Mouse (Mus musculus) stomach, embryonic 15.5 days (tissue): ENCODE measurements around the gene Kcnip4. TPM values are rescaled to one million over a fixed set of nuclear protein-coding genes. Genes with fewer than 3 reads are reported as not detected.

Experiments
- ATAC-seq: fragments of 200-750 bp; cut with Nextera tagmentation; 2 replicates; pipeline ENCODE4 v1.8.0; 2017; ENCODE audit warnings: low read depth, moderate number of reproducible peaks, moderate TSS enrichment; ENCODE audit not compliant: insufficient read depth, low FRiP score
- H3K27ac ChIP-seq: fragments of 300-500 bp; sonication (generic); 2 replicates; pipeline ENCODE4 v1.5.1; 2015; ENCODE audit warnings: mild to moderate bottlenecking, inconsistent platforms
- H3K27me3 ChIP-seq: fragments of 300-500 bp; sonication (generic); replicated peaks from 2 replicates; pipeline ENCODE4 v1.6.1; 2015; ENCODE audit warnings: inconsistent platforms
- H3K36me3 ChIP-seq: fragments of 300-500 bp; sonication (generic); 2 replicates; pipeline ENCODE4 v1.6.1; 2015; ENCODE audit warnings: inconsistent platforms
- H3K4me1 ChIP-seq: fragments of 300-500 bp; sonication (generic); 2 replicates; pipeline ENCODE4 v1.6.1; 2015; ENCODE audit warnings: inconsistent platforms
- H3K4me2 ChIP-seq: fragments of 300-500 bp; sonication (generic); 2 replicates; pipeline ENCODE4 v1.6.1; 2015; ENCODE audit warnings: mild to moderate bottlenecking, inconsistent platforms
- H3K4me3 ChIP-seq: fragments of 300-500 bp; sonication (generic); replicated peaks from 2 replicates; pipeline ENCODE4 v1.5.1; 2015; ENCODE audit warnings: inconsistent platforms
- H3K9ac ChIP-seq: fragments of 300-500 bp; sonication (generic); 2 replicates; pipeline ENCODE4 v1.6.1; 2015; ENCODE audit warnings: inconsistent platforms
- H3K9me3 ChIP-seq: fragments of 300-500 bp; sonication (generic); 2 replicates; pipeline ENCODE4 v1.6.1; 2016; ENCODE audit warnings: inconsistent platforms
- WGBS: fragments of 180-500 bp; shearing (Covaris S2); methylation state at CpG from one replicate; pipeline ENCODE4 v1.1.7; 2015; 5-methylcytosine and 5-hydroxymethylcytosine counted together
- polyA plus RNA-seq: library from polyadenylated mRNA; unstranded; fragments of >200 nt; fragmentation: Nextera tagmentation; extraction: Ambion mirVana; gene quantifications from 2 replicates; pipeline ENCODE4 v1.2.1, GENCODE M21; 2015

Gene Kcnip4
- polyA plus RNA-seq, 1 experiment from 2014 or later: 3.2 TPM

DNA sequence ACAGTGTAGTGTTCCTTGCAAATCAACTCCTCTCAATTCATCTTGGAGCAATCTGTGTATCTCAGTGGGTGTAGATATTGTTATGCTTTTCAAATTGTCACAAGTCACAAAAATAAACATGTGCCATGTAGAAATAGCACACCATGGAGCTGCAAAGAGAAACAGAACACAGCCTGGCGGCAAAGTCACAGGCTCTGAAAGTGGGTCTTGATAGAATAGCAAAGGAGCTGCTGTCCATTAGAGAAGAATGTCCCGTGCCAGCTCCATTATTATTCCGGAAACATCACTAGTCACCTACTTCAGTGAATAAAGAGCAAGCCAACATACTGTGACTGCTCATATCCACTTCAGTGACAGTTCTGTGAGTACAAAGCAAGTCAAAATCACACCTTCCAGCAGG is 232.9 kb downstream of the Kcnip4 start:
- H3K9me3 ChIP-seq: no peaks in the 10 kb centered on the region
- 76% methylated on average over 3 of the region's 3 CpGs for WGBS
- H3K27me3 ChIP-seq: no peaks in the 10 kb centered on the region
- H3K4me2 ChIP-seq: no peak overlapping the region
- H3K4me3 ChIP-seq: no peak overlapping the region
- no peaks in the 10 kb centered on the region for H3K36me3 ChIP-seq
- H3K4me1 ChIP-seq: no peaks in the 10 kb centered on the region
- no peak for ATAC-seq
- no peak overlapping the region for H3K27ac ChIP-seq
- H3K9ac ChIP-seq: no peak overlapping the region

DNA sequence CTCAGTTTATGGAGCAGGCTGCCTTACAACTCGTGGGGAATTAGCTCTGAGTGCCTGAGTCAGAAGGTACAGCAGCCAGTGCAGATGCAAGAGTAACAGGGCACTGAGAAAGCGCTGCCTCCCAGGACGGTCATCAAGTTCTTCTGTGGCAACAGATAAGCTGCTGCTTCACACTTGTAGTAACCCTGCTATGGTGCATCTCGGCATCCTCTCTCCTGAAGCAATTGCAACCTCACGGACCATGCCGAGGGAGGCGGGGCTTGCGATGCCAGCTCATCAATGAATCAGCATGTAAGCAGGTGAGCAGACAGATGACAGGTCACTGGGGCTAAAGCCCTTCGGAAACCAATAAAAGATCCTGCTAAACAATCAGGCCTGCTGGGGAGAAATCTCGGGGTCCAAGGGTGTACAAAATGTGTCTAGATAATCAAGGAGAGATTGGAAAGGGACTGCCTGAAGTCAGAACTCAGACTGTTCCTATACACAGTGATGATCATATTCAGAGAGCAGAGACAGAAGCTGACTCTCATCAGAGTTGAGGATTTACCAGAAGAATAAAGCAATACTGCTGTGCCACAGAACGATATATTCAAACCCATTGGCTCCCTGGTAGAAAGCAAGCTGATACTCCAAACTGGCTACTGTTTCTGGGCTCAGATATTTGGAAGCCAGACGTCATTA is 239.1 kb downstream of the Kcnip4 start:
- Histone ChIP-seq H3K9me3 (no peaks in the 10 kb centered on the region), H3K4me1 (0 out of 2 replicates have a peak, but pooled peaks cover 4% of the 10 kb centered on the region), H3K27me3 (no peaks in the 10 kb centered on the region), H3K9ac (no peak overlapping the region), H3K4me3 (no peak overlapping the region), H3K36me3 (no peaks in the 10 kb centered on the region), H3K4me2 (peak overlapping the region; percentile 44), H3K27ac (no peak overlapping the region)
- WGBS: 23% methylated on average over 12 of the region's 12 CpGs
- ATAC-seq: no peak

DNA sequence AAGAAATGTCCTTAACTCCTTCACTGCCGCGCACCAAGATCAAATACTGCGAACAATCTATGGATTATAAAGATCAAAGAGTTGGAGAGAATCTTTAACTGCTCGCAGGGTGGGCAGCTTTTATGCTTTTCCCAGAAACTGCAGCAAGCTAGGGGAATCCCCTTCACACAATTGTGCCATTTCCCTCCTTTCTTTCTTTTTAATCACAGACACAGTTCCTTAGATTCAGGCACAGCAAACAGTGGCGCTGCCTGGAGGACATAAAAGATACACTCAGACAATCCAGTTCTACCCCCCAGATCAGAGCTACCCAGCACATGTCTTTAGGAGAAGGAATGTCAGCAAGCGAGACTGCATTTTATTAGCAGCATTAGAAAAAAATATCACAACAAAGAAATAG is 239.9 kb downstream of the Kcnip4 start:
- Histone ChIP-seq H3K36me3 (no peaks in the 10 kb centered on the region), H3K9me3 (no peaks in the 10 kb centered on the region), H3K4me1 (0 out of 2 replicates have a peak, but pooled peaks cover 4% of the 10 kb centered on the region), H3K4me2 (peak overlapping the region; percentile 44; the same call in 1 of the 2 replicates), H3K27me3 (no peaks in the 10 kb centered on the region), H3K9ac (no peak overlapping the region), H3K4me3 (no peak overlapping the region), H3K27ac (no peak overlapping the region)
- 63% methylated on average over 6 of the region's 6 CpGs for WGBS
- ATAC-seq: no peak

DNA sequence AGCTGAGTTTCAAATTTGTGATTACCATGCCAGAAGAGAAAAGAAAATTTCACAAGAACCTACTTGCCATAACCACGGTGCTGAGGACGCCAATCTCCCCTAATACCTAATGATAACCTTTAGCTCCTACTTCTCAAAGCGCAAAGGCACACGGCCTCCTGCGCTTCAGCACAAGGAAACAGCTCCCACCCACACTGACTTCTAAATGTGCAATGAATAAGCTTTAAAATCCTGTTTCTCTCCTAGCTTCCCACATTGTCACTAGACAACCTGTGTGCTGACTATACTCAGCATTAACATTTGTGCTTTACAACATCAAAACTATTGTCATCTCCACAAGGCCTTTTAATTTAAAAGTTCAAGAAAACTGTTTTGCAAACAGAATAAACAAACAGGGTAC is 241.3 kb downstream of the Kcnip4 start:
- no peak overlapping the region for H3K4me2 ChIP-seq
- 58% methylated on average over 5 of the region's 5 CpGs for WGBS
- no peaks in the 10 kb centered on the region for H3K9me3 ChIP-seq
- H3K4me1 ChIP-seq: 0 out of 2 replicates have a peak, but pooled peaks cover 4% of the 10 kb centered on the region
- H3K27me3 ChIP-seq: no peaks in the 10 kb centered on the region
- ATAC-seq: no peak
- no peak overlapping the region for H3K4me3 ChIP-seq
- no peak overlapping the region for H3K9ac ChIP-seq
- H3K36me3 ChIP-seq: no peaks in the 10 kb centered on the region
- H3K27ac ChIP-seq: no peak overlapping the region

DNA sequence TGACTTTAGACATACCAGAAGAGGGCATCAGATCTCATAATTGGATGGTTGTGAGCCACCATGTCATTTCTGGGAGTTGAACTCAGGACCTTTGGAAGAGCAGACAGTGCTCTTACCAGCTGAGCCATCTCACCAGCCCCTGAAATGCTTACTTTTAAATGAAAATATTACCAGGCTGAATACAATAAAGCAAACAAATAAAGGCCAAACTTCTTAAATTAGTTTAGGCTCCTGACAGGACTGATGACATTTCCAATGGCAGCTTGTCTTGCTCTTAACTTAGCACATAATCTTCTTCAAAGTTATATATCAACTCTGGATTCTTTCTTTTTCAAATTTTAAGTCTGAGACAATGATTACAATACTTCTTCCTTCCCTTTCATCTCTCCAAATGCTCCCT is 252.8 kb downstream of the Kcnip4 start:
- Histone ChIP-seq H3K9ac (no peak overlapping the region), H3K36me3 (no peaks in the 10 kb centered on the region), H3K4me1 (no peaks in the 10 kb centered on the region), H3K9me3 (no peaks in the 10 kb centered on the region), H3K27me3 (no peaks in the 10 kb centered on the region), H3K4me3 (no peak overlapping the region), H3K4me2 (no peak overlapping the region), H3K27ac (no peak overlapping the region)
- ATAC-seq: no peak

DNA sequence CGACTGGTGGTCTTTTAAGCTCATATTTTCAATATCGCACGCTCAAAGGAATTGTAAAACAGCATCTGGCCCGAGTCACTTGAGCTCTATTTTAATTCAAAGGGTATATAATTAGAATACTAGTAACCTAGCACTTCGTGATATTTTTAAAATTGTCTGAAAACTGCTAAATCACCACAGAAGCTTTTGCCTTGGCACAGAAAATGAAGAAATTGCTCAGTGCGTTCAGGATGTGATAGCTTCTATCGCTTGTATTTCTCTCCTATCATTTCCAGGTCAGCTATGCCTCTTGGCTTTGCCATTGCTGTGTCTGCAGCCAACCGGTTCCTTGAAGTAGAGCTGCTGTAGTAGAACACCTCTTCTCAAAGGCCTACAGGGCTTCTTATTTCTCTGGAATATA is 255.9 kb downstream of the Kcnip4 start:
- no peaks in the 10 kb centered on the region for H3K9me3 ChIP-seq
- no peak overlapping the region for H3K27ac ChIP-seq
- 92% methylated on average over 8 of the region's 8 CpGs for WGBS
- H3K4me1 ChIP-seq: no peaks in the 10 kb centered on the region
- no peak overlapping the region for H3K4me3 ChIP-seq
- no peaks in the 10 kb centered on the region for H3K36me3 ChIP-seq
- no peak overlapping the region for H3K9ac ChIP-seq
- no peaks in the 10 kb centered on the region for H3K27me3 ChIP-seq
- no peak overlapping the region for H3K4me2 ChIP-seq
- ATAC-seq: no peak

DNA sequence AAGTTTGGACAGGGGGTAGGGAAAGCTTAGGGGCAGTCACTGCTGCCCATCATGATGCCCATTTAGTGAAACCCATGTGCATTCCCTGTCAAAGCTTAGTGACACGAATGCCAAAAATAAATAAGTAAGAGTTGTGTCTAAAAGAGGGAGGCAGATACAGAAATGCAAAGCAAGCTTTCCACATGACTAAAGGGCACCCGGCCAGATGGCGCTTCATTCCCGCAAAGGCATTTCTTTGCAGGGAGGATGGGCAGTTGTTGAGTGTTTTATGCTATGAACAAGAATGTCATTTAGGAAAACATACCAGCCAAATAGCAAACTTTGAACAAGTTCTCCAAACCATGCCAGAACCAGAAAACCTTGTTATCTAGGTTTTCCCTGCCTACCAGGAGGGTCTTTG is 265.4 kb downstream of the Kcnip4 start:
- no peaks in the 10 kb centered on the region for H3K9me3 ChIP-seq
- H3K4me1 ChIP-seq: no peaks in the 10 kb centered on the region
- H3K4me2 ChIP-seq: no peak overlapping the region
- 86% methylated on average over 4 of the region's 4 CpGs for WGBS
- H3K4me3 ChIP-seq: no peak overlapping the region
- no peak for ATAC-seq
- no peaks in the 10 kb centered on the region for H3K36me3 ChIP-seq
- no peak overlapping the region for H3K27ac ChIP-seq
- H3K27me3 ChIP-seq: no peaks in the 10 kb centered on the region
- no peak overlapping the region for H3K9ac ChIP-seq

DNA sequence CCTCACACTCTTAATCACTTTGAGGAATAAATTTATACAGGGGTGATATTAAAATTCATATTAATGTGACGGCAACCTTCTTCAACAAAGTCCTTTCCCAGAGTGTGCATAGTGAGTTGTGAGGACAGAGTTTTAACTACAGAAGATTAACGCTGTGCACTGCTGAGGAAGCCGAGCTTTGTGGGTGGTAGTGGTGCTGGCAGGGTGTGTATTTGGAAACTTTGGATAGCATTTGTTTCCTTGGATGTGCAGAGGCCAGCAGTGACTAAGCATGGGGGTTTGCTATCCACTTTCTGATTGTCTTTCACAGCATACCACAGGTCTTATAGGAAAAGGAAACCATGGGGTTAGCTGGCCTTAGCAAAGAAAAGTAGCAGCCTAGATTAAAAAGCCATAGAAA is 267.9 kb downstream of the Kcnip4 start:
- Histone ChIP-seq H3K36me3 (no peaks in the 10 kb centered on the region), H3K4me2 (no peak overlapping the region), H3K27me3 (no peaks in the 10 kb centered on the region), H3K27ac (no peak overlapping the region), H3K4me3 (no peak overlapping the region), H3K9me3 (no peaks in the 10 kb centered on the region), H3K9ac (no peak overlapping the region), H3K4me1 (no peaks in the 10 kb centered on the region)
- ATAC-seq: no peak
- 67% methylated on average over 3 of the region's 3 CpGs for WGBS

DNA sequence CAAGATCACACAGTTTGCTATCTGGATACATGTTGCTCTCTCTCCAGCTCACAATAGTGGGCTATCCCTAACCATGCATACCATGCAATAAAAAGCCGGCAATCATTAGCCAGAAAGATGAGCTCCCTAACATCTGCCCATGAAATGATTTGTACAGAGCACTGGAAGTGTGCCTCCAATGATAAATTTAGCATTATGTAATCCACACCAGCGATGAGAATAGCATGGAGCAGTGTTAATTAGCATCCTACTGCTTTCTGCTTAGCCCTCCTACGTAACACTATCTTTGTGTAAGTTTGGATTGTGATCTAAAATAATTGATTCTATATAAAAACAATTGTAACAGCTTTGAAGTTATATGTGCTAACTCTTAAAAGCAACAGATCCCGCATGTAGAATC is 268.7 kb downstream of the Kcnip4 start:
- WGBS: 74% methylated on average over 4 of the region's 4 CpGs
- no peak overlapping the region for H3K4me2 ChIP-seq
- H3K9me3 ChIP-seq: no peaks in the 10 kb centered on the region
- no peak for ATAC-seq
- H3K9ac ChIP-seq: no peak overlapping the region
- H3K4me3 ChIP-seq: no peak overlapping the region
- no peak overlapping the region for H3K27ac ChIP-seq
- H3K27me3 ChIP-seq: no peaks in the 10 kb centered on the region
- H3K36me3 ChIP-seq: no peaks in the 10 kb centered on the region
- H3K4me1 ChIP-seq: no peaks in the 10 kb centered on the region

DNA sequence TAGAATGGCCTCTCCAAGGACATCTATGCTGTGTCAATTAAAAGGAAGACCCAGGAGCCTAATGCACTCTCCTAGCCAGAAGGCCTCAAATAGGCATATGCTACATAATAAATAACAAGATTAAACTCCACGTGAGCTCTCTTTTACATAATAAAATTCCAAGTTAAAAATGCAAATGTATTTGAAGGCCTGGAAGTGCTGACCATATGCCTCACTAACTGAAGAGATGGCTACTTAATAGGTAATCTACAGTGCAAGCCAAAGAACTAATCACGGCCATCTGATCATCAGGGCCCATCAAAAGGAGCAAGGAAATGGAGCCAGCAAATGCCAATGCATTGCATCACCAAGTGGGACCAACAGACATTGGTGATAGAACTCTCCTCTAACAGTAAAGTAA is 277.6 kb downstream of the Kcnip4 start:
- Histone ChIP-seq H3K4me2 (no peak overlapping the region), H3K27me3 (no peaks in the 10 kb centered on the region), H3K9ac (no peak overlapping the region), H3K4me3 (no peak overlapping the region), H3K4me1 (no peaks in the 10 kb centered on the region), H3K9me3 (no peaks in the 10 kb centered on the region), H3K36me3 (no peaks in the 10 kb centered on the region), H3K27ac (no peak overlapping the region)
- WGBS: 82% methylated on average over 2 of the region's 2 CpGs
- no peak for ATAC-seq

DNA sequence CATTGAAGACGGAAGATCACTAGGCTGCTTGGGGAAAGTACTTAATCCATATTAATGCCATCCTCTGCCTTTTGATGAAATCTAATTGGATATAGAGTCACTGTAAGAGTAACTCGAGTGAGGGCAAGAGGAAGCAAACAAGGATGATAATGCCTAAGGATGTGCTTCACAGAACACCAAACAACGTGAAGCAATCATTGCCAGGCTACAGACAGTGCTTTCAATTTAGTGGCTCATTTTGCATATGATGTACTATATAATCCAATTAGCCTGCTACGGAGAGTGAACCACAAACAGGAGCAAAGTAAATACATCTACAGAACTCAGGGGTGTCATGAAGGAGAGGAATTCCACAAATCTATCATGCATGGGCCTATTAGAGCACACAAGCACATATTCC is 280.3 kb downstream of the Kcnip4 start:
- no peak overlapping the region for H3K9ac ChIP-seq
- no peaks in the 10 kb centered on the region for H3K9me3 ChIP-seq
- no peaks in the 10 kb centered on the region for H3K27me3 ChIP-seq
- no peaks in the 10 kb centered on the region for H3K36me3 ChIP-seq
- 81% methylated on average over 4 of the region's 4 CpGs for WGBS
- ATAC-seq: no peak
- no peaks in the 10 kb centered on the region for H3K4me1 ChIP-seq
- H3K4me3 ChIP-seq: no peak overlapping the region
- H3K27ac ChIP-seq: no peak overlapping the region
- H3K4me2 ChIP-seq: no peak overlapping the region

DNA sequence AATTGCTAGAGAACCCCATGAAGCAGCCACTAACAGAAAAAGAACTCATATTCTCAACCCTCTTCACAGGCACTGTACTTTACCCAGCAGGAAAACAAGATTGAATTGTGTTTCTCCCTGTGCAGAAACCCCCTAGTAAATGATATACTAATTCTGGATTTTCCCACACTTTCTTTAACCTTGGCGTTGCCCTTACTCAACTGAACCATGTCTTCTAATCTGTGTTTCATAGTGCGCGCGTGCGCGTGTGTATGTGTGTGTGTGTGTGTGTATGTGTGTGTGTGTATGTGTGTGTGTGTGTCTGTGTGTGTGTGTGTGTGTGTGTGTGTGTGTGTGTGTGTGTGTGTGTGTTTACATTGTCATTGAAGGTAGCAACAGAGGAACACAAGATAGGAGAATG is 283.0 kb downstream of the Kcnip4 start:
- Histone ChIP-seq H3K36me3 (no peaks in the 10 kb centered on the region), H3K4me3 (no peak overlapping the region), H3K9me3 (no peaks in the 10 kb centered on the region), H3K27me3 (no peaks in the 10 kb centered on the region), H3K4me2 (no peak overlapping the region), H3K27ac (no peak overlapping the region), H3K4me1 (no peaks in the 10 kb centered on the region), H3K9ac (no peak overlapping the region)
- WGBS: 92% methylated on average over 6 of the region's 6 CpGs
- ATAC-seq: no peak

DNA sequence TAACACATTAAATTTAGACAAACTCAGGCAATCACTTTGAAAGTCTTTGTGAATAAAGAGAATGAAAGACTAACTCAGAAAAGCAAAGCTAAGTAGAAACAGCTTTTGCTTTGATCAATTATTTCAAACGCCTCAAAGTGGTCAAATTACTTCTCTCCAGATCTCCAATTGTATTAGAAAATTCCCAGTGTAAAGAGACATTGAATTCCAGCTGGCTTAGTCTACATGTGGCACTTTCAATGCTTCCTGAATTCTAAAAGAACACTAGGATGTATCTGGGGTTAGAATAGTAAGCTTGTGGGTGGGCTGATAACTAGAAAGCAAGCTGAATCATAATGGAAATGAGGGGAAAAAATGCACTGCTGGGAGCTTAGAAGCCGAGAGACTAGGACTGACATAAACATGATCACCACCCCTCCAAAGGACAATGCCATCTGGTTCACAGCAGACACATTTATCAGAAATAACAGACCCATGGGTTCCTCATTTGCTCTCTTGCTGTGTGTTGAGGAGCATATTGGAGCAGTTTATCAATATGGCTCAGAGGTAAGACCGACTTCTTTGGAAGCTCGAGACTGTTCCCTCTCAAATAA is 323.4 kb downstream of the Kcnip4 start:
- Histone ChIP-seq H3K4me2 (no peak overlapping the region), H3K4me3 (no peak overlapping the region), H3K9me3 (no peaks in the 10 kb centered on the region), H3K27ac (no peak overlapping the region), H3K27me3 (no peaks in the 10 kb centered on the region), H3K4me1 (no peaks in the 10 kb centered on the region), H3K36me3 (no peaks in the 10 kb centered on the region), H3K9ac (no peak overlapping the region)
- no peak for ATAC-seq
- 63% methylated on average over 4 of the region's 4 CpGs for WGBS
